Mouse (Mus musculus) liver, embryonic 15.5 days (tissue): Measurements from ENCODE around the gene Spock2. TPM values are rescaled to one million over a fixed set of nuclear protein-coding genes. Genes with fewer than 3 reads are reported as not detected.
A peak's percentile ranks its signal among the peaks of the same experiment; 100 is the strongest.

Source experiments
- ATAC-seq: fragments of 200-750 bp; cut with Nextera tagmentation; 2 replicates; pipeline ENCODE4 v1.8.0; 2017; ENCODE audit warnings: moderate number of reproducible peaks, mild to moderate bottlenecking, moderate library complexity; ENCODE audit not compliant: insufficient read depth
- H3K27ac ChIP-seq: fragments of 300-500 bp; sonication (generic); replicated peaks from 2 replicates; pipeline ENCODE4 v1.5.1; 2015; ENCODE audit warnings: mild to moderate bottlenecking, inconsistent platforms
- H3K27me3 ChIP-seq: fragments of 300-500 bp; sonication (generic); 2 replicates; pipeline ENCODE4 v1.6.1; 2015; ENCODE audit warnings: mild to moderate bottlenecking, inconsistent platforms
- H3K36me3 ChIP-seq: fragments of 300-500 bp; sonication (generic); replicated peaks from 2 replicates; pipeline ENCODE4 v1.6.1; 2015; ENCODE audit warnings: moderate library complexity, mild to moderate bottlenecking, inconsistent platforms
- H3K4me1 ChIP-seq: fragments of 300-500 bp; sonication (generic); replicated peaks from 2 replicates; pipeline ENCODE4 v1.6.1; 2015; ENCODE audit warnings: inconsistent platforms
- H3K4me2 ChIP-seq: fragments of 300-500 bp; sonication (generic); 2 replicates; pipeline ENCODE4 v1.6.1; 2015; ENCODE audit warnings: moderate library complexity, mild to moderate bottlenecking, inconsistent platforms
- H3K4me3 ChIP-seq: fragments of 300-500 bp; sonication (generic); replicated peaks from 2 replicates; pipeline ENCODE4 v1.5.1; 2015; ENCODE audit warnings: mild to moderate bottlenecking, inconsistent platforms
- H3K9ac ChIP-seq: fragments of 300-500 bp; sonication (generic); 2 replicates; pipeline ENCODE4 v1.6.1; 2015; ENCODE audit warnings: moderate library complexity, mild to moderate bottlenecking, inconsistent platforms
- H3K9me3 ChIP-seq: fragments of 300-500 bp; sonication (generic); replicated peaks from 2 replicates; pipeline ENCODE4 v1.6.1; 2016; ENCODE audit warnings: inconsistent platforms
- WGBS: fragments of 180-500 bp; shearing (Covaris S2); methylation state at CpG from one replicate; pipeline ENCODE4 v1.1.7; 2015; ENCODE audit warnings: mixed read lengths; ENCODE audit not compliant: insufficient replicate concordance; 5-methylcytosine and 5-hydroxymethylcytosine counted together
- polyA plus RNA-seq: library from polyadenylated mRNA; unstranded; fragments of >200 nt; fragmentation: Nextera tagmentation; extraction: Ambion mirVana; gene quantifications from 2 replicates; pipeline ENCODE4 v1.2.1, GENCODE M21; 2015

Gene Spock2
- polyA plus RNA-seq, 1 experiment from 2014 or later, result 0.10 TPM

DNA sequence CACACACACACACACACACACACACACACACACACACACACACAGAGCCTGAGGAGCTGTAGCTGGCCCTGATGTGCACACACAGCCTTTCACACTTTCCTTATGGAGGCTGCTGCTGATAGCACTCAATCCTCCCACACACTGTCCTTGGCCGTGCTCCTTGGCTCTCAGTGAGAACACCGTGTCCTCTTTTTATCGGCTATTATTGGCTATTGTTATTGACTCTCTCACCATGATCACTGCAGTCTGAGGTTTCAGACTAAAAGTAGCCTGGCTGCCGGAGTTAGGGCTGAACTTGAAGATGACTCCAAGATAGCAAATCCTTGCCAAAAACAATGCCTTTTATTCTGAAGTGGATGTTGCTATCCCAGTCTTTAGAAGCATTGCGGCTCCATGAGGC, 24.1 kb upstream of the Spock2 start:
- no peaks in the 10 kb centered on the region for H3K36me3 ChIP-seq
- H3K9ac ChIP-seq, result no peak overlapping the region
- peaks cover 65% of the 10 kb centered on the region for H3K4me1 ChIP-seq
- WGBS, result 57% methylated on average over 5 of the region's 5 CpGs
- H3K4me3 ChIP-seq, result no peak overlapping the region
- ATAC-seq, result no peak
- no peaks in the 10 kb centered on the region for H3K9me3 ChIP-seq
- 0 out of 2 replicates have a peak overlapping the region, but pooled peaks have one; percentile 19 for H3K27ac ChIP-seq
- H3K4me2 ChIP-seq, result no peak overlapping the region
- H3K27me3 ChIP-seq, result no peaks in the 10 kb centered on the region

DNA sequence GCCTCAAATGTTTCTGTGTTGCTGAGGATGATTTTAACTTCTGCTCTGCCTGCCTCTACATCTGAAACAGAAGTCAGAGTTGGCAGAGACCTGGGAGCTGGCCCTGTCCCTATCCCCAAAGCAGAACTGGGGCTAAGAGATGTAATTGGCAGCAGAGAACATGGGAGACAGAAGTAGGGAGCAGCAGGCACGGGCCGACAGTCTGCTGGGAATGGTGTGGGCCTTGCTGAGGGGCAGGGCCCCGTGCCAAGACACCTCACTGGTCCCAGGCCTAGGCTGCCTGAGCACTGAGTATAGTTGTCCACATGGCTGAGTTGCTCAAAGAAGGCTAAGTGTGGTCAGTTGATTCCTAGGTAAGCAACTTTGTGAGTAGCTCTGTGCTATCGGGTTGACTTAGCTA, 22.0 kb upstream of the Spock2 start:
- no peak for ATAC-seq
- Histone ChIP-seq H3K9ac (no peak overlapping the region), H3K4me3 (no peak overlapping the region), H3K36me3 (no peaks in the 10 kb centered on the region), H3K4me1 (peaks cover 43% of the 10 kb centered on the region), H3K9me3 (no peaks in the 10 kb centered on the region), H3K27me3 (no peaks in the 10 kb centered on the region), H3K27ac (no peak overlapping the region), H3K4me2 (no peak overlapping the region)
- WGBS, result 81% methylated on average over 4 of the region's 4 CpGs

DNA sequence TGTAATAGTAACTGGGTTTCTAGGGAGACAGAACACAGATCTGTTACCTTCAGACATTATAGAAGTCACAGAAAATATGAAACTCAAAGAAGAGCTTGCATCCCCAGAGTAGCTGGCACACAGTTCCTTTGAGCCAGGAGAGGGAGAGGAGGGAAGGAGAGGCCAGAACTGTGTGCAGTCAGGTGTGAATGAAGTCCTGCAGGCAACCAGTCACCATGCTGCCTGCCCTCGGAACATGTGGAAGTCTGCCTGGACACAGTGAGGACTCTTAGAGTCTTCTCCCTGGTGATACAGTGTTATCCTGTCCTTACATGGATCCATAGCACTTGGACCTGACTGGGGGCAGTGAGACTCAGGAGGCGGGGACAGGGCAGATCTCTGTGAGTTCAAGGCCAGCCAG, 13.7 kb upstream of the Spock2 start:
- H3K9me3 ChIP-seq, result no peaks in the 10 kb centered on the region
- ATAC-seq, result no peak
- H3K4me3 ChIP-seq, result no peak overlapping the region
- no peak overlapping the region for H3K9ac ChIP-seq
- no peaks in the 10 kb centered on the region; the same call in 1 of the 2 replicates for H3K4me1 ChIP-seq
- H3K4me2 ChIP-seq, result no peak overlapping the region
- 74% methylated on average over 2 of the region's 2 CpGs for WGBS
- H3K27ac ChIP-seq, result no peak overlapping the region
- no peaks in the 10 kb centered on the region for H3K36me3 ChIP-seq
- H3K27me3 ChIP-seq, result no peaks in the 10 kb centered on the region

DNA sequence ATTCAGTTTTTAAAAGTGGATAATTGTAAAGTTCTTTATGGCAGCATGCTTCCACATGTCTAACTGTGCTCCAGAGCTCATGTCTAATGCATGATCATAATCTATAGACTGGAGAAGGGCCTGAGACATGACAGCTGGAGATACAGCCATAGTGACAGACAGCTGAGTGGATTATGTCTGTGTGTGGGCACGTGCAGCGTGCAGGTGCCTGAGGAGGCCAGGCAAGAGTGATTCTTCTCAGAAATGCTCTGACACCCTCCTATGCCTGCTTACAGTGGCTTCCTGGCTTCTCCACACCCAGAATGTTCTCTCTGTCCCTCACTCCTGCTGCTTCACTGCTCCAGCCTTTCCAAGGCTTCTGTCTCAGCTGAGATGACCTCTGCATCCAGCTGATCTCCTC, 12.3 kb upstream of the Spock2 start:
- no peaks in the 10 kb centered on the region; the same call in 1 of the 2 replicates for H3K4me1 ChIP-seq
- H3K4me3 ChIP-seq, result no peak overlapping the region
- H3K27ac ChIP-seq, result no peak overlapping the region
- no peaks in the 10 kb centered on the region for H3K9me3 ChIP-seq
- H3K9ac ChIP-seq, result no peak overlapping the region
- H3K36me3 ChIP-seq, result no peaks in the 10 kb centered on the region
- no peak for ATAC-seq
- H3K4me2 ChIP-seq, result no peak overlapping the region
- WGBS, result 53% methylated on average over 2 of the region's 2 CpGs
- H3K27me3 ChIP-seq, result no peaks in the 10 kb centered on the region

DNA sequence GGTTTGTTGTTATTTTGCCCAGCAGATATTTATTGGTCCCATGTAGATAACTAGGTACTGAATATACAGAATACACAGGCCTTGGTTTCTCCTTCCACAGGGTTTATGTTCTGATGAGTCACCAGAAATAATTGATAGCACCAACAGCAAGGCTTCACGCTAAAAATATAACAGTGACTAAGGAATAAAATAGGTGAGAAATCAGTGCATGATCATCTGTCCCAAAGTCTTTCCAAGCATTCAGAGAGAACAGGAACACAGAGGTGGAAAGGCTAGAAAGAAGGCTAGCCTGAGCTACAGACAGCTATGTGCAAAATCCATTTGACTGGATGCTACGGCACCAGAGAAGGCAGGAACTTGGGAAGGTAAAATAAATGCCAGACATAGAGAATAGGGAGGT, 10.5 kb upstream of the Spock2 start:
- Histone ChIP-seq H3K9ac (no peak overlapping the region), H3K27me3 (no peaks in the 10 kb centered on the region), H3K4me3 (no peak overlapping the region), H3K36me3 (no peaks in the 10 kb centered on the region), H3K4me1 (no peaks in the 10 kb centered on the region), H3K4me2 (no peak overlapping the region), H3K27ac (no peak overlapping the region), H3K9me3 (no peaks in the 10 kb centered on the region)
- 81% methylated on average over 2 of the region's 2 CpGs for WGBS
- ATAC-seq, result no peak

DNA sequence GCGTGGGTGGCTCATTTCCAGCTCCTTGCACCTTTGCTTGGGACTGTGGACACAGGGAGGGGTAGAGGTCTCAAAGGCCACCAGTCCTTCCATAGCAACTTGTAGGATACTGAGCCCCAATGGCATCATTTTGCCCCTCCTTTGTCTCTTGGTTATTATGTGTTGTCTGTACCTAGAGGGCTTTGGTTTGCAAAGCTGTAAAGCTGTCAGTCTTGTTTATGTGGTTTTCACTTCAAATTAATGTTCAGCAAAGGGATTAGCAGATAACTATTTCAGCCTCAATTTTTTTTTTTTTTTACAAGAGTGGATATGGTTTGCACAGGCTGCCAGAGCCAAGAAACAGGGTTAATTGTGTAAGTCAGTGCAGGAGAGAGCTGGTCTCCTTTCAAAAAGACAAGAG, 9.7 kb upstream of the Spock2 start:
- WGBS, result 55% methylated on average over 1 of the region's 1 CpGs
- H3K9ac ChIP-seq, result no peak overlapping the region
- H3K4me1 ChIP-seq, result no peaks in the 10 kb centered on the region
- no peaks in the 10 kb centered on the region for H3K27me3 ChIP-seq
- no peak for ATAC-seq
- no peak overlapping the region for H3K27ac ChIP-seq
- no peaks in the 10 kb centered on the region for H3K36me3 ChIP-seq
- no peaks in the 10 kb centered on the region for H3K9me3 ChIP-seq
- no peak overlapping the region for H3K4me3 ChIP-seq
- H3K4me2 ChIP-seq, result no peak overlapping the region

DNA sequence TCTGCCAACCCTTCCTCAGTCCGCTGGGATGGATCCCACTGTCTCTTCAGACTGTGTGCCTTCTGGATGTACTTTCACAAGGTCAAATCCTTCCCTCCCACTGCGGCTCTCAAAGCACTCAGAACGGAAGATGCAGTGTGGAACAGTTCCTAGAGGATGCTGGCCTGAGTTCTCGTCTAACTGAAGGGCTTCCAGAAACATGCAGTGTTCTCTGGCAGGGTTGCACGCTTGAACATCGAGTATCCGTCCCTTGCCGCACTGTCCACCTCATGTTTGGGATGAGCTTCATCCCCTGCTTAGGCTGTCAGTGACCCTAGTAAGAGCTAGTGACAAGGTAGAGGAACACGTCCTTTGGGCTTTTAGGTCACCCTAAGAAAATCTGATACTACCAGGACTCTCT, 8.9 kb upstream of the Spock2 start:
- Histone ChIP-seq H3K9me3 (no peaks in the 10 kb centered on the region), H3K9ac (no peak overlapping the region), H3K27me3 (no peaks in the 10 kb centered on the region), H3K4me2 (no peak overlapping the region), H3K36me3 (no peaks in the 10 kb centered on the region), H3K4me1 (no peaks in the 10 kb centered on the region), H3K27ac (no peak overlapping the region), H3K4me3 (no peak overlapping the region)
- no peak for ATAC-seq
- 76% methylated on average over 9 of the region's 9 CpGs for WGBS

DNA sequence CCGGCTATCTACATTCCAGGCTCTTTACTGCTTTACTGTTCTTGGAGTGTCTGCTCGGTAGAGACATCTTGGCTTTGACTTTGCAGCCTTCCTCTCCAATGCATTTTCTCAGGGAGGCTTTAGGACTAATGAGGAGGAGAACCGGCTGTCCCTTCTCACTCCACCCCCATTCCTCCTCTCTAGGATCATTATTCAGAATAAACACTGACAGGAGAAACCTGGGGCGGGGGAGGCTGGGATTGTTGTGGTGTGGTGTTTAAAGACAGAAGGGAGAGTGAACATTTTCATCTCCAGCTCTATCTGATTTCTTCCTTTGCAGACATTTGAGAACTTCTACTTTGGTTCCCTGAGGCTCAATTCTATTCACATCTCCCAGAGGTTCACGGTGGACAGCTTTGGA, 8.2 kb upstream of the Spock2 start:
- WGBS, result 70% methylated on average over 5 of the region's 5 CpGs
- no peak for ATAC-seq
- no peaks in the 10 kb centered on the region for H3K9me3 ChIP-seq
- no peak overlapping the region for H3K4me2 ChIP-seq
- no peak overlapping the region for H3K4me3 ChIP-seq
- H3K9ac ChIP-seq, result no peak overlapping the region
- H3K4me1 ChIP-seq, result no peaks in the 10 kb centered on the region
- H3K27ac ChIP-seq, result no peak overlapping the region
- H3K27me3 ChIP-seq, result no peaks in the 10 kb centered on the region
- H3K36me3 ChIP-seq, result no peaks in the 10 kb centered on the region

DNA sequence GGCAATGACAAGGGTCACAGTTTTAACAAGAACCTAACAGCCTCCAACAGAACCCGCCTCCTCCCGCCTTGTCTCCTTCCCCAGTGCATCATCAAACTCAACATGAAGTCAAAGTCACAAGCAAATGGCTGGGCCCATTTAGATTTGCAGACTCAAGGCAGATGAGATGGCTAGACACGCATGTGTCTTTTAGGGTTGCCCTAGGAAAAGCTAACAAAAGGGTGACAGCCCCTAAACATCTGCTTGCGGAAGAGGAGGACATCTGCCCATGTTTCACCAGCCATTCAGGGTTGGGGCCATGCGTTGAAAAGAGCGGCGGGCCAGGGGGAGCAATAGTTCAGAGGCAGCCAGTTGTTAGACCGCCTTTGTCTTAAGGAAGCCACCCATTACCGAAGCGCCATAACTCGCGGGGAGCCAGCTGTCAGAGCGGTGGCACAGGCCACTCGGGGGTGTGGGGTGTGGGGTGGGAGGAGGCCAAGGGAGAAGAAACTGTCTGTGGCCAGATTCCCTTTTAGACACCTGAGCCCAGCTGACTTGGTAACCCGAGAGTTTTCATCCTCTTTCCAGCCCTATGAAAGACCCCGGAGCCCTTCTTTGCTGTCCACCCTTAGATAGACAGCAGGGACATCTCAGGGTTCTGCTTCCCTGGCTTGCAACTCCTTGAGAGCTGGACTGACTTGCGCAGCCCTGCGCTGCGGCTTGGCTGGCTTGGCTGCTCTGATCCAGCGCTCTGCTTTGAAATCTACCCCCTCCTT, 451 bp upstream of the Spock2 start:
- no peaks in the 10 kb centered on the region for H3K9me3 ChIP-seq
- H3K36me3 ChIP-seq, result no peaks in the 10 kb centered on the region
- no peak overlapping the region for H3K27ac ChIP-seq
- H3K27me3 ChIP-seq, result peaks cover 71% of the 10 kb centered on the region
- ATAC-seq, result no peak
- no peak overlapping the region for H3K4me2 ChIP-seq
- peaks cover 12% of the 10 kb centered on the region for H3K4me1 ChIP-seq
- WGBS, result 25% methylated on average over 20 of the region's 20 CpGs
- H3K9ac ChIP-seq, result no peak overlapping the region
- H3K4me3 ChIP-seq, result no peak overlapping the region

DNA sequence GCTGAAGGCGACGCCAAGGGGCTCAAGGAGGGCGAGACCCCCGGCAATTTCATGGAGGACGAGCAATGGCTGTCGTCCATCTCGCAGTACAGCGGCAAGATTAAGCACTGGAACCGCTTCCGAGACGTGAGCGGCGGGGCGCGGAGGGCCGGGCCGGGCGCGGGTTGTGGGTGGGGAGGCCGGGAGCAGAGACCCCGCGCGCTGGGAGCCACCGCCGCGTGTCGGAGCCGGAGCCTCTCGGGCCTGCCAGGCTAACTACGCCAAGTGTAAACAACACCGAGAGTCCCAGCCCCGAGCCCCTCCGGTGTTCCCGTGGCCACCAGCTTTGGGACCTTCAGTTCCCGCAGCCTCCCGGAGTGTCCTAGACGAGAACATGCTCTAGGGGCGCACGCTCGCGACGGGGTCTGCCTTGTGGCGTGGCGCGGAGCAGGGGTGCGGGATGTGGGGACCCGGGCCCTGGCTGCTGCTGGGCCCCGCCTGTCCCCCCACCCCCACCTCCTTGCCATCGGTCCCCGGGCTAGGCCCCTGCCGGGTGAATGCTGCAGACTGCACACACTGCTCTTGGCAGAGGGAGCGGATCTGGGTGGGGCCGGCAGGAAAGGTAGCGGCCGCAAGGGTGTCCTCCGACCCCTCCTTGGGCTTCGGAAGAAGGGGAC, 640 bp downstream of the Spock2 start:
- H3K4me1 ChIP-seq, result peaks cover 12% of the 10 kb centered on the region
- H3K27me3 ChIP-seq, result peaks cover 82% of the 10 kb centered on the region
- H3K4me2 ChIP-seq, result peak overlapping the region; percentile 62
- H3K4me3 ChIP-seq, result peak overlapping the region; percentile 40
- no peak overlapping the region for H3K27ac ChIP-seq
- 1% methylated on average over 57 of the region's 57 CpGs for WGBS
- H3K9ac ChIP-seq, result no peak overlapping the region
- peak; percentile 22; the same call in 1 of the 2 replicates for ATAC-seq
- no peaks in the 10 kb centered on the region for H3K9me3 ChIP-seq
- no peaks in the 10 kb centered on the region for H3K36me3 ChIP-seq

DNA sequence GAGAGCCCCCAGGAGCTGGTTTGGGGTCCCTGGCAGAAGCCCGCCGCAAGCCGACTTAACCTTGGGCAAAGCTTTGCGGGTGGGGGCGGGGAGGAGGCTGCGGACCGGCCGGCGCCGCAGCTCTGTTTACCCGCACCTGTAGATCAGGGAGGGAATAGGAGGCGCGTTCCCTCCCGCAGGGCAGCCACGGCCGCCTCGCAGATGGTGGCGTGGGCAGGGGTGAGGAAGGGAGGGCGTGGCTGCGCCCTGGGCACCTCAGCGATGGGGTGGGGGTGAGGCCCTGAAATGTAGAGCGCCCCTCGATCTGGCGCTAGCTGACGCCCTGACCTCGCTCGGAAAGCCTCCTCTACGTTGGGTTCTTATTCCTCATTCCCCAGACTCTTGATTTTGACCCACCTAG, 1.4 kb downstream of the Spock2 start:
- Histone ChIP-seq H3K9ac (no peak overlapping the region), H3K4me1 (peaks cover 12% of the 10 kb centered on the region), H3K4me3 (peak overlapping the region; percentile 40; the same call in 1 of the 2 replicates), H3K27me3 (peaks cover 84% of the 10 kb centered on the region), H3K27ac (no peak overlapping the region), H3K9me3 (no peaks in the 10 kb centered on the region), H3K4me2 (peak overlapping the region; percentile 62), H3K36me3 (no peaks in the 10 kb centered on the region)
- WGBS, result 3% methylated on average over 28 of the region's 28 CpGs
- no peak for ATAC-seq
